Mouse (Mus musculus): ENCODE results near the gene Agt. TPM values are rescaled to one million over a fixed set of nuclear protein-coding genes. Genes with fewer than 3 reads are reported as not detected.
A peak's percentile ranks its signal among the peaks of the same experiment; 100 is the strongest.

The Agt gene
- polyA plus RNA-seq, 1 experiment from 2014 or later: not detected

GRCm38 (mm10) chr8:124547269-124547668, 22.2 kb downstream of the Agt start:
- Histone ChIP-seq H3K4me3 (replicated peaks) (no peak overlapping the region), H3K9me3 (no peaks in the 10 kb centered on the region), H3K4me1 (replicated peaks) (no peaks in the 10 kb centered on the region), H3K9ac (replicated peaks) (no peak overlapping the region), H3K4me2 (replicated peaks) (no peak overlapping the region), H3K36me3 (peaks cover 96% of the 10 kb centered on the region), H3K27ac (no peak overlapping the region), H3K27me3 (no peaks in the 10 kb centered on the region)
- ATAC-seq: no peak
- 87% methylated on average over 11 of the region's 11 CpGs for WGBS

- H3K27ac ChIP-seq: no peak overlapping the region
Measured at GRCm38 (mm10) chr8:124546815-124547214, 22.7 kb downstream of the Agt start.

GRCm38 (mm10) chr8:124546371-124546770, 23.1 kb downstream of the Agt start:
- Histone ChIP-seq H3K27ac (no peak overlapping the region), H3K4me1 (replicated peaks) (no peaks in the 10 kb centered on the region), H3K27me3 (no peaks in the 10 kb centered on the region), H3K4me3 (replicated peaks) (no peak overlapping the region), H3K36me3 (peaks cover 96% of the 10 kb centered on the region), H3K4me2 (replicated peaks) (no peak overlapping the region), H3K9ac (replicated peaks) (no peak overlapping the region), H3K9me3 (no peaks in the 10 kb centered on the region)
- 96% methylated on average over 6 of the region's 6 CpGs for WGBS
- no peak for ATAC-seq

More at GRCm38 (mm10) chr8:124546815-124547214, 22.7 kb downstream of the Agt start:
- Histone ChIP-seq H3K36me3 (peaks cover 96% of the 10 kb centered on the region), H3K4me3 (replicated peaks) (no peak overlapping the region), H3K4me1 (replicated peaks) (no peaks in the 10 kb centered on the region), H3K27me3 (no peaks in the 10 kb centered on the region), H3K9ac (replicated peaks) (no peak overlapping the region), H3K9me3 (no peaks in the 10 kb centered on the region), H3K4me2 (replicated peaks) (no peak overlapping the region)
- no peak for ATAC-seq
- 89% methylated on average over 7 of the region's 7 CpGs for WGBS

- no peaks in the 10 kb centered on the region for H3K27me3 ChIP-seq
- 96% methylated on average over 5 of the region's 5 CpGs for WGBS
- ATAC-seq: no peak
- H3K9ac ChIP-seq (replicated peaks): no peak overlapping the region
- H3K4me1 ChIP-seq (replicated peaks): no peaks in the 10 kb centered on the region
- H3K9me3 ChIP-seq: no peaks in the 10 kb centered on the region
- H3K4me3 ChIP-seq (replicated peaks): no peak overlapping the region
- H3K4me2 ChIP-seq (replicated peaks): no peak overlapping the region
- H3K36me3 ChIP-seq: peaks cover 98% of the 10 kb centered on the region
- H3K27ac ChIP-seq: no peak overlapping the region
Measured at GRCm38 (mm10) chr8:124543272-124543671, 26.2 kb downstream of the Agt start.

GRCm38 (mm10) chr8:124542001-124542400, 27.5 kb downstream of the Agt start:
- Histone ChIP-seq H3K4me2 (replicated peaks) (no peak overlapping the region), H3K27me3 (no peaks in the 10 kb centered on the region), H3K9me3 (no peaks in the 10 kb centered on the region), H3K36me3 (peaks cover 96% of the 10 kb centered on the region), H3K9ac (replicated peaks) (no peak overlapping the region), H3K4me3 (replicated peaks) (no peak overlapping the region), H3K4me1 (replicated peaks) (no peaks in the 10 kb centered on the region), H3K27ac (no peak overlapping the region)
- 94% methylated on average over 4 of the region's 4 CpGs for WGBS
- no peak for ATAC-seq

GRCm38 (mm10) chr8:124540906-124541305, 28.6 kb downstream of the Agt start:
- Histone ChIP-seq H3K27me3 (no peaks in the 10 kb centered on the region), H3K4me3 (replicated peaks) (no peak overlapping the region), H3K4me1 (replicated peaks) (no peaks in the 10 kb centered on the region), H3K4me2 (replicated peaks) (no peak overlapping the region), H3K9me3 (no peaks in the 10 kb centered on the region), H3K27ac (no peak overlapping the region), H3K36me3 (peaks cover 92% of the 10 kb centered on the region), H3K9ac (replicated peaks) (no peak overlapping the region)
- WGBS: 96% methylated on average over 12 of the region's 12 CpGs
- no peak for ATAC-seq

GRCm38 (mm10) chr8:124535451-124535850, 34.1 kb downstream of the Agt start:
- H3K9me3 ChIP-seq: no peaks in the 10 kb centered on the region
- no peak overlapping the region for H3K4me3 ChIP-seq (replicated peaks)
- no peaks in the 10 kb centered on the region for H3K4me1 ChIP-seq (replicated peaks)
- peaks cover 92% of the 10 kb centered on the region for H3K36me3 ChIP-seq
- no peaks in the 10 kb centered on the region for H3K27me3 ChIP-seq
- H3K4me2 ChIP-seq (replicated peaks): no peak overlapping the region
- no peak overlapping the region for H3K27ac ChIP-seq
- WGBS: 96% methylated on average over 5 of the region's 5 CpGs
- no peak for ATAC-seq
- no peak overlapping the region for H3K9ac ChIP-seq (replicated peaks)

GRCm38 (mm10) chr8:124532626-124533025, 36.9 kb downstream of the Agt start:
- no peak overlapping the region for H3K4me2 ChIP-seq (replicated peaks)
- ATAC-seq: no peak
- H3K9ac ChIP-seq (replicated peaks): no peak overlapping the region
- H3K9me3 ChIP-seq: no peaks in the 10 kb centered on the region
- H3K36me3 ChIP-seq: peaks cover 82% of the 10 kb centered on the region
- no peak overlapping the region for H3K27ac ChIP-seq
- no peaks in the 10 kb centered on the region for H3K4me1 ChIP-seq (replicated peaks)
- H3K27me3 ChIP-seq: no peaks in the 10 kb centered on the region
- no peak overlapping the region for H3K4me3 ChIP-seq (replicated peaks)
- 98% methylated on average over 3 of the region's 3 CpGs for WGBS

GRCm38 (mm10) chr8:124530996-124531395, 38.5 kb downstream of the Agt start:
- no peak overlapping the region for H3K4me2 ChIP-seq (replicated peaks)
- no peaks in the 10 kb centered on the region for H3K4me1 ChIP-seq (replicated peaks)
- no peak for ATAC-seq
- H3K9ac ChIP-seq (replicated peaks): no peak overlapping the region
- H3K27me3 ChIP-seq: no peaks in the 10 kb centered on the region
- H3K27ac ChIP-seq: no peak overlapping the region
- 91% methylated on average over 4 of the region's 4 CpGs for WGBS
- no peak overlapping the region for H3K4me3 ChIP-seq (replicated peaks)
- no peaks in the 10 kb centered on the region for H3K9me3 ChIP-seq
- H3K36me3 ChIP-seq: peaks cover 89% of the 10 kb centered on the region

GRCm38 (mm10) chr8:124530556-124530955, 39.0 kb downstream of the Agt start:
- Histone ChIP-seq H3K4me3 (replicated peaks) (no peak overlapping the region), H3K9me3 (no peaks in the 10 kb centered on the region), H3K27me3 (no peaks in the 10 kb centered on the region), H3K27ac (no peak overlapping the region), H3K4me2 (replicated peaks) (no peak overlapping the region), H3K9ac (replicated peaks) (no peak overlapping the region), H3K4me1 (replicated peaks) (no peaks in the 10 kb centered on the region), H3K36me3 (peaks cover 89% of the 10 kb centered on the region)
- WGBS: 92% methylated on average over 7 of the region's 7 CpGs
- ATAC-seq: no peak

GRCm38 (mm10) chr8:124530076-124530475, 39.4 kb downstream of the Agt start:
- Histone ChIP-seq H3K36me3 (peaks cover 87% of the 10 kb centered on the region), H3K4me2 (replicated peaks) (no peak overlapping the region), H3K4me1 (replicated peaks) (no peaks in the 10 kb centered on the region), H3K4me3 (replicated peaks) (no peak overlapping the region), H3K9ac (replicated peaks) (no peak overlapping the region), H3K9me3 (no peaks in the 10 kb centered on the region), H3K27ac (no peak overlapping the region), H3K27me3 (no peaks in the 10 kb centered on the region)
- 91% methylated on average over 14 of the region's 14 CpGs for WGBS
- ATAC-seq: no peak

GRCm38 (mm10) chr8:124526261-124526660, 43.2 kb downstream of the Agt start:
- Histone ChIP-seq H3K4me3 (replicated peaks) (no peak overlapping the region), H3K4me1 (replicated peaks) (peaks cover 20% of the 10 kb centered on the region), H3K9ac (replicated peaks) (no peak overlapping the region), H3K9me3 (no peaks in the 10 kb centered on the region), H3K27ac (no peak overlapping the region), H3K27me3 (no peaks in the 10 kb centered on the region), H3K36me3 (peaks cover 49% of the 10 kb centered on the region), H3K4me2 (replicated peaks) (no peak overlapping the region)
- 93% methylated on average over 11 of the region's 11 CpGs for WGBS
- ATAC-seq: no peak

GRCm38 (mm10) chr8:124521946-124522345, 47.6 kb downstream of the Agt start:
- 96% methylated on average over 6 of the region's 6 CpGs for WGBS
- Histone ChIP-seq H3K4me2 (replicated peaks) (peak overlapping the region; percentile 91), H3K9ac (replicated peaks) (peak overlapping the region; percentile 78; the same call in 1 of the 2 replicates), H3K27me3 (0 out of 2 replicates have a peak, but pooled peaks cover 4% of the 10 kb centered on the region), H3K36me3 (peaks cover 16% of the 10 kb centered on the region), H3K4me3 (replicated peaks) (peak overlapping the region; percentile 77), H3K27ac (no peak overlapping the region), H3K4me1 (replicated peaks) (peaks cover 25% of the 10 kb centered on the region), H3K9me3 (no peaks in the 10 kb centered on the region)
- ATAC-seq: no peak
